ENCODE assay signal across 8 mouse cellular contexts in genomic region chr2:106973332-106973958, GRCm38 (mm10). TPM values are rescaled to one million over a fixed set of nuclear protein-coding genes. Genes with fewer than 3 reads are reported as not detected.
DNase-seq lines count a peak whose midpoint lies in the region; ATAC-seq and TF ChIP-seq lines count a peak whose summit lies in the region.

No protein-coding gene starts in this region.

- no peak for ATAC-seq in CD4-positive, CD25-positive, alpha-beta regulatory T cell, adult 4 months
- ATAC-seq in limb, embryonic 14.5 days (ENCODE audit: low FRiP score, low read depth): no peak
- no peak for ATAC-seq in stomach, embryonic 16.5 days (ENCODE audit: insufficient read depth, low FRiP score)
- no peak for ATAC-seq in erythroid progenitor cell, adult 5-6 weeks (replicated peaks; ENCODE audit: low FRiP score, poor library complexity, severe bottlenecking)

- H3K9ac ChIP-seq in limb, embryonic 14.5 days (ENCODE audit: low read depth, low read length, severe bottlenecking): peak overlapping the region; percentile 95
- H3K9ac ChIP-seq in stomach, embryonic 16.5 days (ENCODE audit: low read length): peak overlapping the region; percentile 98

- DNase-seq in CD4-positive, CD25-positive, alpha-beta regulatory T cell, adult 2 months (ENCODE audit: low read depth, low spot score): peak; percentile 6
- no peak for DNase-seq in thymus, adult 2 months
- no peak for DNase-seq in thymus, postnatal 10 days (ENCODE audit: low spot score in 2 of 2)
- no peak for DNase-seq in limb, embryonic 14.5 days (ENCODE audit: low spot score)
- no peak for DNase-seq in Muller cell, postnatal 12 days (ENCODE audit: inconsistent ontology term)

- H3K4me2 ChIP-seq in limb, embryonic 14.5 days (replicated peaks; ENCODE audit: low read depth, low read length, severe bottlenecking): peak overlapping the region; percentile 55
- H3K4me2 ChIP-seq in stomach, embryonic 16.5 days (ENCODE audit: low read depth, low read length): peak overlapping the region; percentile 69

- H3K4me1 ChIP-seq in thymus, adult 2 months (replicated peaks; ENCODE audit: control insufficient read depth, insufficient read depth, low read length): peaks cover 8% of the 10 kb centered on the region
- H3K4me1 ChIP-seq in limb, embryonic 14.5 days (ENCODE audit: control insufficient read depth, insufficient read depth, low read length): peaks cover 8% of the 10 kb centered on the region
- H3K4me1 ChIP-seq in stomach, embryonic 16.5 days (ENCODE audit: control insufficient read depth, insufficient read depth, low read length): no peaks in the 10 kb centered on the region

- H3K27ac ChIP-seq in thymus, adult 2 months (ENCODE audit: control insufficient read depth, insufficient read depth, low read length): no peak overlapping the region
- H3K27ac ChIP-seq in limb, embryonic 14.5 days (replicated peaks; ENCODE audit: low read depth, low read length): peak overlapping the region; percentile 78; the same call in 1 of the 2 replicates
- no peak overlapping the region; the same call in 1 of the 2 replicates for H3K27ac ChIP-seq in stomach, embryonic 16.5 days (ENCODE audit: low read length)

- 77% methylated on average over 17 of the region's 17 CpGs for WGBS in thymus, adult 2 months
- WGBS in limb, embryonic 14.5 days: 60% methylated on average over 17 of the region's 17 CpGs
- 65% methylated on average over 17 of the region's 17 CpGs for WGBS in stomach, embryonic 16.5 days

- TF ChIP-seq POLR2A in thymus, adult 2 months (IDR thresholded peaks at IDR 0.05; ENCODE audit: control insufficient read depth, extremely low read depth, insufficient read depth, low read length, poor library complexity): no peak
- TF ChIP-seq POLR2A in limb, embryonic 14.5 days (IDR thresholded peaks at IDR 0.05; ENCODE audit: borderline replicate concordance, extremely low read depth, insufficient read depth, insufficient read length): no peak

- no peaks in the 10 kb centered on the region for H3K27me3 ChIP-seq in thymus, adult 2 months (ENCODE audit: control insufficient read depth, insufficient read depth, low read length)
- no peaks in the 10 kb centered on the region for H3K27me3 ChIP-seq in limb, embryonic 14.5 days (ENCODE audit: control insufficient read depth, insufficient read depth, low read length)
- no peaks in the 10 kb centered on the region for H3K27me3 ChIP-seq in stomach, embryonic 16.5 days (ENCODE audit: control insufficient read depth, insufficient read depth, low read length)

- H3K9me3 ChIP-seq in limb, embryonic 14.5 days (ENCODE audit: control insufficient read depth, low read length): no peaks in the 10 kb centered on the region
- H3K9me3 ChIP-seq in stomach, embryonic 16.5 days (replicated peaks; ENCODE audit: control insufficient read depth, low read length): no peaks in the 10 kb centered on the region

- TF ChIP-seq CTCF in thymus, adult 2 months (IDR thresholded peaks at IDR 0.05; ENCODE audit: borderline replicate concordance, control insufficient read depth, extremely low read depth, insufficient read depth, low read length, poor library complexity): no peak

- H3K36me3 ChIP-seq in thymus, adult 2 months (ENCODE audit: control insufficient read depth, insufficient read depth, low read length): 0 out of 2 replicates have a peak, but pooled peaks cover 5% of the 10 kb centered on the region
- peaks cover 8% of the 10 kb centered on the region for H3K36me3 ChIP-seq in limb, embryonic 14.5 days (ENCODE audit: control insufficient read depth, insufficient read depth, low read length)
- H3K36me3 ChIP-seq in stomach, embryonic 16.5 days (ENCODE audit: control insufficient read depth, insufficient read depth, low read length): no peaks in the 10 kb centered on the region

- H3K4me3 ChIP-seq in thymus, adult 2 months (ENCODE audit: control insufficient read depth, insufficient read depth, low read length): peak overlapping the region; percentile 82
- peak overlapping the region; percentile 79 for H3K4me3 ChIP-seq in limb, embryonic 14.5 days (replicated peaks; ENCODE audit: low read length)
- H3K4me3 ChIP-seq in stomach, embryonic 16.5 days (replicated peaks; ENCODE audit: low read length): peak overlapping the region; percentile 94

RNA-seq across cellular contexts. Expression of gene Arl14ep, which starts 0.8 kb away (rescaled TPM):
- 10 to 100 TPM; 32.6 to 37.7 TPM for polyA plus RNA-seq in CD4-positive, CD25-positive, alpha-beta regulatory T cell, adult 4 months (2017; shearing (Covaris generic))
- 8.6 and 8.7 TPM in 2 replicates for polyA plus RNA-seq in thymus, adult 2 months (2012; rRNA removed)
- polyA plus RNA-seq in limb, embryonic 14.5 days (2012; rRNA removed): 35.8 and 37.0 TPM in 2 replicates
- polyA plus RNA-seq in limb, embryonic 14.5 days (2014; fragmentation: Nextera tagmentation; extraction: Ambion mirVana): 50.8 and 60.5 TPM in 2 replicates
- polyA plus RNA-seq in stomach, embryonic 16.5 days (2015; fragmentation: Nextera tagmentation; extraction: Ambion mirVana): 34.0 and 38.4 TPM in 2 replicates
- total RNA-seq in erythroid progenitor cell, adult 5-6 weeks (2015; ENCODE audit: low replicate concordance): 2.9 and 9.6 TPM in 2 replicates
- 3.3 and 7.0 TPM in 2 replicates for total RNA-seq in erythroid progenitor cell, adult 5-6 weeks (2017; ENCODE audit: low replicate concordance)
